8 mouse cellular contexts compared by ENCODE assay signal in the genomic region with DNA sequence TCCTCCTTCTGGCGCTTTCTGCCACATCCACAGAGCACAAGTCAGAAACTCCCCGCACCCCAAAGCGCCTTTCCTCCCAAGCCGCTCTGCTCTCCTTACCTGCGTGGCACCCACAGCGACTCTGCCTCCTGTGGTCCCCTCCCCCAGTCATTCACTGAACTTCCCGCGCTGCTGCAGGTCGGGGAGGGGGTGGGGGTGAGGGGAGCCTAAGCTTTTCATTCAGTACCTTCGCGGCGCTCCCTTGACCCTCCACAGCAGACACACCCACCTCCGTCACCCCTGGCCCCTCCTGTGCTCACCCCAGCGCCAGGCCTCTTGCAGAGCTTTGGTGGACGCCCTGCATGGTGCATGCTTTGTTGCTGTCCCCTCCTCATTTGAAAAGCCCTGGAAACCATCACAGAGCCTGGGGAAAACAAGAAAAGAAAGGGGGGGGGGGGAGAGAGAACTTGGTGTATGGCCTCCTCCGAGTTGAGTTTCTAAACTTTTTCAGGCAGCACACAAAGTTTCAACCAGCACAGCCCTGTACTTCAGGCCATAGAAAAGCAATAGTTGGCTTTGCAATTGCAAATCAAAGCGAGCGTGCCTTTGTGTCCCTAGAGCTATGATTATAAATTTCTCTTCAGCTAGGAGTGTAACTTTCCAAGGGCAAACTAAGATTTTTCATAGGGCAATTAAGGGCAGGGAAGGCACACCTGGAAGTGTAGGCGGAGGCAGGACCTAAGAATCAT. TPM values are rescaled to one million over a fixed set of nuclear protein-coding genes. Genes with fewer than 3 reads are reported as not detected.
DNase-seq lines count a peak whose midpoint lies in the region; ATAC-seq and TF ChIP-seq lines count a peak whose summit lies in the region.

Lpar1 (minus strand) TSS at position 268 of the 728 bp plus-strand sequence.

- 0 out of 2 replicates have a peak, but pooled peaks cover 2% of the 10 kb centered on the region for H3K4me1 ChIP-seq in forebrain, embryonic 14.5 days (ENCODE audit: control insufficient read depth, insufficient read depth, low read length)
- no peaks in the 10 kb centered on the region for H3K4me1 ChIP-seq in hindbrain, postnatal 0 days (ENCODE audit: insufficient read depth, low read length)
- peaks cover 31% of the 10 kb centered on the region for H3K4me1 ChIP-seq in midbrain, embryonic 10.5 days

- H3K36me3 ChIP-seq in forebrain, embryonic 14.5 days (ENCODE audit: control insufficient read depth, insufficient read depth, low read length), result no peaks in the 10 kb centered on the region
- H3K36me3 ChIP-seq in hindbrain, postnatal 0 days (ENCODE audit: insufficient read depth, low read length), result no peaks in the 10 kb centered on the region
- H3K36me3 ChIP-seq in midbrain, embryonic 10.5 days, result no peaks in the 10 kb centered on the region

- H3K27me3 ChIP-seq in forebrain, embryonic 14.5 days (replicated peaks; ENCODE audit: control insufficient read depth, insufficient read depth, low read length), result no peaks in the 10 kb centered on the region
- no peaks in the 10 kb centered on the region for H3K27me3 ChIP-seq in hindbrain, postnatal 0 days (ENCODE audit: insufficient read depth, low read length)
- peaks cover 23% of the 10 kb centered on the region for H3K27me3 ChIP-seq in midbrain, embryonic 10.5 days (ENCODE audit: low read depth, poor library complexity, severe bottlenecking)

- TF ChIP-seq CTCF in hindbrain, postnatal 0 days (IDR thresholded peaks at IDR 0.05; ENCODE audit: low read depth), result no peak

- ATAC-seq in forebrain, embryonic 14.5 days, result peak; percentile 41
- ATAC-seq in hindbrain, postnatal 0 days, result no peak; the same call in none of the 2 replicates
- ATAC-seq in erythroid progenitor cell, adult 5-6 weeks (replicated peaks; ENCODE audit: low FRiP score, poor library complexity, severe bottlenecking), result no peak

- peak within 1 kb of the TSS; percentile 74 for H3K9ac ChIP-seq in forebrain, embryonic 14.5 days (ENCODE audit: low read length)
- H3K9ac ChIP-seq in hindbrain, postnatal 0 days (replicated peaks; ENCODE audit: low read length), result peak within 1 kb of the TSS; percentile 51

- H3K4me2 ChIP-seq in forebrain, embryonic 14.5 days (ENCODE audit: low read length), result peak within 1 kb of the TSS; percentile 94
- H3K4me2 ChIP-seq in hindbrain, postnatal 0 days (ENCODE audit: low read depth, low read length), result peak within 1 kb of the TSS; percentile 99

- WGBS in forebrain, embryonic 14.5 days, result 5% methylated on average over 19 of the region's 19 CpGs
- 5% methylated on average over 19 of the region's 19 CpGs for WGBS in hindbrain, postnatal 0 days
- 4% methylated on average over 19 of the region's 19 CpGs for WGBS in midbrain, embryonic 10.5 days

- peak within 1 kb of the TSS; percentile 17; the same call in 1 of the 2 replicates for H3K27ac ChIP-seq in forebrain, embryonic 14.5 days (ENCODE audit: low read depth, low read length)
- H3K27ac ChIP-seq in hindbrain, postnatal 0 days, result peak within 1 kb of the TSS; percentile 32; the same call in 1 of the 2 replicates
- H3K27ac ChIP-seq in midbrain, embryonic 10.5 days (replicated peaks), result peak within 1 kb of the TSS; percentile 89

- no peaks in the 10 kb centered on the region for H3K9me3 ChIP-seq in forebrain, embryonic 14.5 days (replicated peaks; ENCODE audit: control insufficient read depth, low read length)
- no peaks in the 10 kb centered on the region for H3K9me3 ChIP-seq in hindbrain, postnatal 0 days (ENCODE audit: low read length)
- no peaks in the 10 kb centered on the region for H3K9me3 ChIP-seq in midbrain, embryonic 10.5 days (replicated peaks)

- peak within 1 kb of the TSS; percentile 62 for H3K4me3 ChIP-seq in forebrain, embryonic 14.5 days (ENCODE audit: low read depth, low read length)
- peak within 1 kb of the TSS; percentile 72 for H3K4me3 ChIP-seq in hindbrain, postnatal 0 days (ENCODE audit: low read length)
- H3K4me3 ChIP-seq in midbrain, embryonic 10.5 days, result peak within 1 kb of the TSS; percentile 77

- no peak for DNase-seq in left cerebral cortex, adult 18-20 months (ENCODE audit: low spot score in 2 of 2)
- DNase-seq in left cerebral cortex, adult 11 months (ENCODE audit: low spot score), result no peak
- peak; percentile 36 for DNase-seq in adrenal gland, postnatal 14 days
- peak; percentile 28 for DNase-seq in forebrain, embryonic 14.5 days (ENCODE audit: low spot score)
- no peak for DNase-seq in hindbrain, postnatal 0 days (ENCODE audit: low spot score)
- peak; percentile 61 for DNase-seq in midbrain, embryonic 10.5 days (ENCODE audit: low spot score)
- no peak for DNase-seq in spleen, postnatal 36 days (ENCODE audit: low spot score in 2 of 2)

RNA-seq across cellular contexts. Expression of gene Lpar1, which starts in this region (rescaled TPM):
- total RNA-seq in left cerebral cortex, adult 18-20 months (2021), result 10 to 100 TPM; 14.1 to 19.4 TPM
- 15.2 and 28.7 TPM in 2 replicates for total RNA-seq in adrenal gland, postnatal 14 days (2021)
- polyA plus RNA-seq in forebrain, embryonic 14.5 days (2014; fragmentation: Nextera tagmentation; extraction: Ambion mirVana), result 33.8 and 35.2 TPM in 2 replicates
- total RNA-seq in hindbrain, postnatal 0 days (2014; rRNA removed), result 14.3 and 20.6 TPM in 2 replicates
- polyA plus RNA-seq in hindbrain, postnatal 0 days (2015; fragmentation: Nextera tagmentation; extraction: Ambion mirVana), result 24.3 and 28.1 TPM in 2 replicates
- polyA plus RNA-seq in midbrain, embryonic 10.5 days (2016; fragmentation: Nextera tagmentation; extraction: Ambion mirVana), result 46.7 and 53.4 TPM in 2 replicates
- not detected in 2 replicates for total RNA-seq in erythroid progenitor cell, adult 5-6 weeks (2015; ENCODE audit: low replicate concordance)
- not detected in 2 replicates for total RNA-seq in erythroid progenitor cell, adult 5-6 weeks (2017; ENCODE audit: low replicate concordance)

Comparison
In these comparisons a context has a peak if more than half of its experiments do, and no peak if none do; other contexts are left out.
1. RNA of gene Lpar1 (total RNA-seq): 14.1 to 19.4 TPM in left cerebral cortex, adult 18-20 months, 15.2 to 28.7 TPM in adrenal gland, postnatal 14 days and 14.3 to 20.6 TPM in hindbrain, postnatal 0 days; not detected in erythroid progenitor cell, adult 5-6 weeks; every median in the first group is over 10 times any median in the second.
2. DNase-seq: peak in adrenal gland, postnatal 14 days (single experiment), forebrain, embryonic 14.5 days (single experiment) and midbrain, embryonic 10.5 days (single experiment); none in left cerebral cortex, adult 18-20 months (0 of 2), left cerebral cortex, adult 11 months (single experiment), hindbrain, postnatal 0 days (single experiment) and spleen, postnatal 36 days (0 of 2).
3. H3K27ac ChIP-seq: peak in every context shown above with its lines; median percentile 89 in midbrain, embryonic 10.5 days; 32 in hindbrain, postnatal 0 days; 17 in forebrain, embryonic 14.5 days.
4. Peak in every context shown above with its lines, with median percentiles within 50 percentile points of each other: H3K4me3 ChIP-seq.